Mouse (Mus musculus): ENCODE data around the gene Itpr2. TPM values are rescaled to one million over a fixed set of nuclear protein-coding genes. Genes with fewer than 3 reads are reported as not detected.

Itpr2 gene
- polyA plus RNA-seq, 1 experiment from 2014 or later = 8.9 TPM

DNA sequence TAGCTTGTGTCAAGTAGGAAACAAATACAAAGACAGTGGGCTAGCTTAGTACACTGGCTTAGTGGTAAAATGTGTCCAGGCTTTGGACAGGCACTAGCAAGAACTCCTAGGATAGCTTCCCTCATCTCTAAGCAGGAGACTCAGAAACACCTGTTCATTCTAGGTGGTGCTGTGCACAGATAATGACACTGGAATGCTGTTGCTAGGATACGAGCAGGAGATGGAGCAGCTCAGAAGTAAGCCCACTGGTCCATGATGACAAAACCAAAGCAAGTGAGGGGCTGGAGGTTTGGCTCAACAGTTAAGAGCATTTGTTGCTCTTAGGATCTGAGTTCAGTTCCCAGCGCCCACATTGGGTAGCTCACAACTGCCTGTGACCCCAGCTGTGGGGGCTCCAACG, 160.1 kb downstream of the Itpr2 start:
- WGBS = 85% methylated on average over 3 of the region's 3 CpGs
- DNase-seq (ENCODE audit: low spot score) (no peak), ATAC-seq (ENCODE audit: low read depth) (no peak)
- H3K27me3 ChIP-seq (replicated peaks; ENCODE audit: control insufficient read depth, insufficient read depth, low read length) = no peaks in the 10 kb centered on the region
- H3K9ac ChIP-seq (ENCODE audit: low read depth, low read length) = no peak overlapping the region
- H3K4me1 ChIP-seq (ENCODE audit: control insufficient read depth, insufficient read depth, low read length) = peaks cover 12% of the 10 kb centered on the region
- H3K36me3 ChIP-seq (ENCODE audit: control insufficient read depth, insufficient read depth, low read length) = no peaks in the 10 kb centered on the region
- H3K9me3 ChIP-seq (ENCODE audit: control insufficient read depth, low read length) = no peaks in the 10 kb centered on the region
- no peak overlapping the region for H3K4me3 ChIP-seq (ENCODE audit: low read depth, low read length)
- H3K27ac ChIP-seq (replicated peaks; ENCODE audit: low read depth, low read length) = no peak overlapping the region
- no peak overlapping the region for H3K4me2 ChIP-seq (ENCODE audit: low read depth, low read length)

DNA sequence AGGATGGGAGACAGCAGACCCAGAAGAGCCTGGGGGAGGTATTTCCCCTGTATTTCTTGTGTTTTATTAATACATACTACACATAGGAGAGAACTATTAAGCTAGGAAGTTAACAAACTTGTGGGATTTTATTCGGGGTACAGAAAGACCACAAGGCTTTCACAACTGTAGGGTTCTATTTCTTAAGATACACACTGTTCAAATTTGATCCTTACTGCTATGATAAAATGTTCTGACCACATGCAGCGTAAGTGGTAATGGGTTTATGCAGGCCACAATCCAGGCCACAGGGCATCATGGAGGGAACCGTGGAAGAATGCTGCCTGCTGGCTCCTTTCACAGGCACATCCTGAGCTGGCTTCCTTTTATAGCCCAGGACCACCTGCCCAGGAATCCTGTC, 160.6 kb downstream of the Itpr2 start:
- Histone ChIP-seq H3K27ac (replicated peaks; ENCODE audit: low read depth, low read length) (no peak overlapping the region), H3K4me1 (ENCODE audit: control insufficient read depth, insufficient read depth, low read length) (peaks cover 12% of the 10 kb centered on the region), H3K27me3 (replicated peaks; ENCODE audit: control insufficient read depth, insufficient read depth, low read length) (no peaks in the 10 kb centered on the region), H3K9ac (ENCODE audit: low read depth, low read length) (no peak overlapping the region), H3K9me3 (ENCODE audit: control insufficient read depth, low read length) (no peaks in the 10 kb centered on the region), H3K36me3 (ENCODE audit: control insufficient read depth, insufficient read depth, low read length) (no peaks in the 10 kb centered on the region), H3K4me2 (ENCODE audit: low read depth, low read length) (no peak overlapping the region), H3K4me3 (ENCODE audit: low read depth, low read length) (no peak overlapping the region)
- ATAC-seq (ENCODE audit: low read depth) (no peak), DNase-seq (ENCODE audit: low spot score) (no peak)
- WGBS = 77% methylated on average over 3 of the region's 3 CpGs

DNA sequence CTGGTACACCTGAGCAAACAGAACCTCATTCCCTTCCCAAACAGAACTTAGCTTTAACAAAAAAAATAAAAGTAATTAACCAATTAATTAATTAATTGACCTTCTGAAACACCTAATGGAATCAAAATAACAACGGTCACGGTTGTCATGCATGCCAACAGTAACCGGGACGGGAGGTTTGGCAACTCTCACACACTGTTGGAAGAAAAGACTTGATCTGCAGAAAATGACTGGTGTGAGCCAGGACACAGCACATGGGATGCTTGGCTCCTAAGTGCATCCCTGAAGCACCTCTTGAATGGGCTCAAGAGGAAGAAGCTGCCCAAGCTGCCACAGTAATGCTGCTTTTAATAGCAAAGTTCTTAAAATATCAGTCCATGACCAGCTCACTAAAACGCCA, 161.1 kb downstream of the Itpr2 start:
- no peak for ATAC-seq (ENCODE audit: low read depth)
- WGBS = 76% methylated on average over 5 of the region's 5 CpGs

DNA sequence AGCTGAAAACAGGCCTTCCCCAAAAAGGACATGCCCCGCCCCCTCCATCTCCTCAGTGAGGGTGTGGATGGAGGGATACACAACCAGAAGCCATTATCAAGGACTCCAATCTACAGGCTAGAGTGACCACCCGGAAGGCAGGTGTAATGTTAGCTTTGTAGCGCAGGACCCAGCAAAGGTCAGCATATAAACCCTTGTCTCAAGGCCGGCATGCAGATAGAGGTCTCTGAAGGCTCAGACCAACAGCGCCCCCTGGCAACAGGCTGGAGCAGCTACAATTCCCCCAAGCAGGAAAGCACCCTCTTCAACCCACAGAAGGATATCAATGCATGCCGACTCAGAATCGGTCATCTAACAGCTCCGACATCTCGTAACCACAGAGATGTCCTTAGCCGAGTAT, 162.2 kb downstream of the Itpr2 start:
- no peak for DNase-seq (ENCODE audit: low spot score)
- Histone ChIP-seq H3K4me2 (ENCODE audit: low read depth, low read length) (no peak overlapping the region), H3K27ac (replicated peaks; ENCODE audit: low read depth, low read length) (no peak overlapping the region), H3K27me3 (replicated peaks; ENCODE audit: control insufficient read depth, insufficient read depth, low read length) (no peaks in the 10 kb centered on the region), H3K36me3 (ENCODE audit: control insufficient read depth, insufficient read depth, low read length) (no peaks in the 10 kb centered on the region), H3K4me3 (ENCODE audit: low read depth, low read length) (no peak overlapping the region), H3K9me3 (ENCODE audit: control insufficient read depth, low read length) (no peaks in the 10 kb centered on the region), H3K4me1 (ENCODE audit: control insufficient read depth, insufficient read depth, low read length) (peaks cover 12% of the 10 kb centered on the region), H3K9ac (ENCODE audit: low read depth, low read length) (no peak overlapping the region)
- ATAC-seq (ENCODE audit: low read depth) = no peak
- 64% methylated on average over 10 of the region's 10 CpGs for WGBS

More for the DNA sequence above, 161.1 kb downstream of the Itpr2 start:
- no peak overlapping the region for H3K27ac ChIP-seq (replicated peaks; ENCODE audit: low read depth, low read length)
- H3K9ac ChIP-seq (ENCODE audit: low read depth, low read length) = no peak overlapping the region
- no peaks in the 10 kb centered on the region for H3K9me3 ChIP-seq (ENCODE audit: control insufficient read depth, low read length)
- no peaks in the 10 kb centered on the region for H3K27me3 ChIP-seq (replicated peaks; ENCODE audit: control insufficient read depth, insufficient read depth, low read length)
- H3K36me3 ChIP-seq (ENCODE audit: control insufficient read depth, insufficient read depth, low read length) = no peaks in the 10 kb centered on the region
- no peak for DNase-seq (ENCODE audit: low spot score)
- peaks cover 12% of the 10 kb centered on the region for H3K4me1 ChIP-seq (ENCODE audit: control insufficient read depth, insufficient read depth, low read length)
- no peak overlapping the region for H3K4me3 ChIP-seq (ENCODE audit: low read depth, low read length)
- H3K4me2 ChIP-seq (ENCODE audit: low read depth, low read length) = no peak overlapping the region

DNA sequence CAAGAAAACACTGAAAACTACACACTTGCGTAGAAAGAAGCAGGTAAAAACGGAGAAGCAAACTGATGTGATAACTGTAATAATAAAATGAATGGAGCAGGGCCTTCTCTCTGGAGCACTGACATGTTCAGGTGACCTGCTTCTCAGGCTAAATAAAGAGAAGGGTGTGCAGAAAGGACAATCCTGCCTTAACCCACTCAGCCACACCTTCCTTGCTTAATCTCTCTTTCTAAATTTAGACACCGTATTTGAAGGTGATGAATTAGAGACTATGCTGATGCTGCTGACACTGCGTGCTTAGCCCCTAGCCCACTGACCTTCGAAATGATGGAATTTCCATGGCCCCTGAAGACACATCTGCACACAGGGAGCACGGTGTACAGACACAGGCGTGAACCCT, 164.8 kb downstream of the Itpr2 start:
- no peak for DNase-seq (ENCODE audit: low spot score)
- H3K9me3 ChIP-seq (ENCODE audit: control insufficient read depth, low read length) = no peaks in the 10 kb centered on the region
- ATAC-seq (ENCODE audit: low read depth) = no peak
- no peak overlapping the region for H3K4me3 ChIP-seq (ENCODE audit: low read depth, low read length)
- H3K4me2 ChIP-seq (ENCODE audit: low read depth, low read length) = no peak overlapping the region
- WGBS = 85% methylated on average over 7 of the region's 7 CpGs
- no peaks in the 10 kb centered on the region for H3K27me3 ChIP-seq (replicated peaks; ENCODE audit: control insufficient read depth, insufficient read depth, low read length)
- H3K4me1 ChIP-seq (ENCODE audit: control insufficient read depth, insufficient read depth, low read length) = no peaks in the 10 kb centered on the region
- no peak overlapping the region for H3K27ac ChIP-seq (replicated peaks; ENCODE audit: low read depth, low read length)
- H3K9ac ChIP-seq (ENCODE audit: low read depth, low read length) = no peak overlapping the region
- H3K36me3 ChIP-seq (ENCODE audit: control insufficient read depth, insufficient read depth, low read length) = no peaks in the 10 kb centered on the region

DNA sequence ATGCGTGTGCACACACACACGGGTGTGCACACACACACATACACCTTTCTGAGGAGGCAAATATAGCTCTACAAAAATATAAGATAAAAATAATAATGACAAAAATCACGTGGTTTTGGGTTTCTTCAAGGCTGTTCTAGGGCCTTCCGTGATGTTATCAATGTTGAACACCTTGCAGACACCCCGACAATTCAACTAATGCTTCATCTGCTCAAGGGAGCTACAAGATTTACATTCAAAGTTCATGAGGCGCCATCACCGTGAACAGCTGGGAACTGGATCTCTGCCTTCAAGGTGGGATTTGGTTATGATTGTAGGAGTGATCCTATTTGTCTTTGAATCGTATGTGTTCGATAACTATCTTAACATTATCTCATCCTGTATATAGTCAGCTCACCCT, 166.8 kb downstream of the Itpr2 start:
- no peak overlapping the region for H3K4me2 ChIP-seq (ENCODE audit: low read depth, low read length)
- H3K9me3 ChIP-seq (ENCODE audit: control insufficient read depth, low read length) = no peaks in the 10 kb centered on the region
- DNase-seq (ENCODE audit: low spot score) = no peak
- 93% methylated on average over 9 of the region's 9 CpGs for WGBS
- H3K4me1 ChIP-seq (ENCODE audit: control insufficient read depth, insufficient read depth, low read length) = no peaks in the 10 kb centered on the region
- H3K9ac ChIP-seq (ENCODE audit: low read depth, low read length) = no peak overlapping the region
- H3K4me3 ChIP-seq (ENCODE audit: low read depth, low read length) = no peak overlapping the region
- no peaks in the 10 kb centered on the region for H3K36me3 ChIP-seq (ENCODE audit: control insufficient read depth, insufficient read depth, low read length)
- no peak for ATAC-seq (ENCODE audit: low read depth)
- H3K27me3 ChIP-seq (replicated peaks; ENCODE audit: control insufficient read depth, insufficient read depth, low read length) = no peaks in the 10 kb centered on the region
- H3K27ac ChIP-seq (replicated peaks; ENCODE audit: low read depth, low read length) = no peak overlapping the region

DNA sequence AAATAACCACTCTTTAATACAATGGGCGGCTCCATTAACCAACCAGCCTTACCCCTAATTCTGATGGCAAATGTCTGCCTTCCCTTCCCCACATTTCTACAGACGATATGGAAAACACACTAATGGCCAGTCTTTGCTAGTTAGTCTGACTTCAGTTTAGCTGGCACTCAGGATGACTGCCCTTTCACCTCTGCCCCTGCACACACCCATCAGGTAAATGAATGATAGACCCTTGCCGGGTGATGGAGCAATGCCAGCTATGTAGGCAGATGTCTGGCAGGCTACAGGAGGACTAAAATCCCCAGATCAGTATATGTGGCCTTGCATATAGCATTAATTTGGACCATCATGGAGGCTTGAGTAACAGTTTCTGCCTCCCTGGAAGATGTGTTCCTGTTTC, 168.5 kb downstream of the Itpr2 start:
- Histone ChIP-seq H3K4me2 (ENCODE audit: low read depth, low read length) (no peak overlapping the region), H3K27me3 (replicated peaks; ENCODE audit: control insufficient read depth, insufficient read depth, low read length) (no peaks in the 10 kb centered on the region), H3K27ac (replicated peaks; ENCODE audit: low read depth, low read length) (no peak overlapping the region), H3K4me3 (ENCODE audit: low read depth, low read length) (no peak overlapping the region), H3K9me3 (ENCODE audit: control insufficient read depth, low read length) (no peaks in the 10 kb centered on the region), H3K4me1 (ENCODE audit: control insufficient read depth, insufficient read depth, low read length) (no peaks in the 10 kb centered on the region), H3K36me3 (ENCODE audit: control insufficient read depth, insufficient read depth, low read length) (no peaks in the 10 kb centered on the region), H3K9ac (ENCODE audit: low read depth, low read length) (no peak overlapping the region)
- no peak for DNase-seq (ENCODE audit: low spot score)
- WGBS = 87% methylated on average over 3 of the region's 3 CpGs
- ATAC-seq (ENCODE audit: low read depth) = no peak

DNA sequence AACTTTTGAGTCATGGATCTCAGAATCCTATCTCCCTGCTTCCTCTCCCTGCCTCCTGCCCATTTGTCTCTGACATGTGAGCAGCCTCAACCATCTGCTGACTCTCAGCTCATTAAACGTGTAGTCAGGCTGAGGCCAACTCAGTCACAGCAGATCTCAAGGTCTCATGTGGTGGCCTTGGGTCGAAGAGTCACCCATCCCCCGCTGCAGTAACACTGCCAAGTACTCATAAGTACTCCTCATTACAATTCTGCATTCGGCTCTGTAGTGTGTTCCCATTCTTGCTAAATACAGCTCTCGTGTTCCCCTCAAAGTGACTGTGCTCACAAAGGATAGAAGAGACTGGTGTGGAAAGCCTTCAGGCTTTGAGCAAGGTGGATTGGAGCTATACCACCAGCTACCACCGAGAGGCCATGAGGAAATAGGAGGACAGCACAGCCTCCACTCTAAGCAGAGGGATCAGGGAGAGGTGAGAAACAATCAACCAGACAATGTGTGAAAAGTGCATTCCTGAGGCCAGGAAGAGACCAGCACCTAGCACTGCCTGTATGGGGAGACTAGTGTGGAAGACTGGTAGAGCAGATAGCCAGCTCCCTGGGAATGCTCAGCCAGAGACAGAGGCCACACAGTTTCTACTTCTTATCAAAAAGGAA, 170.9 kb downstream of the Itpr2 start:
- WGBS = 62% methylated on average over 6 of the region's 6 CpGs
- DNase-seq (ENCODE audit: low spot score) = no peak
- H3K27ac ChIP-seq (replicated peaks; ENCODE audit: low read depth, low read length) = no peak overlapping the region
- ATAC-seq (ENCODE audit: low read depth) = no peak
- no peak overlapping the region for H3K9ac ChIP-seq (ENCODE audit: low read depth, low read length)
- H3K36me3 ChIP-seq (ENCODE audit: control insufficient read depth, insufficient read depth, low read length) = no peaks in the 10 kb centered on the region
- H3K4me1 ChIP-seq (ENCODE audit: control insufficient read depth, insufficient read depth, low read length) = no peaks in the 10 kb centered on the region
- no peaks in the 10 kb centered on the region for H3K9me3 ChIP-seq (ENCODE audit: control insufficient read depth, low read length)
- no peak overlapping the region for H3K4me2 ChIP-seq (ENCODE audit: low read depth, low read length)
- H3K4me3 ChIP-seq (ENCODE audit: low read depth, low read length) = no peak overlapping the region
- no peaks in the 10 kb centered on the region for H3K27me3 ChIP-seq (replicated peaks; ENCODE audit: control insufficient read depth, insufficient read depth, low read length)

DNA sequence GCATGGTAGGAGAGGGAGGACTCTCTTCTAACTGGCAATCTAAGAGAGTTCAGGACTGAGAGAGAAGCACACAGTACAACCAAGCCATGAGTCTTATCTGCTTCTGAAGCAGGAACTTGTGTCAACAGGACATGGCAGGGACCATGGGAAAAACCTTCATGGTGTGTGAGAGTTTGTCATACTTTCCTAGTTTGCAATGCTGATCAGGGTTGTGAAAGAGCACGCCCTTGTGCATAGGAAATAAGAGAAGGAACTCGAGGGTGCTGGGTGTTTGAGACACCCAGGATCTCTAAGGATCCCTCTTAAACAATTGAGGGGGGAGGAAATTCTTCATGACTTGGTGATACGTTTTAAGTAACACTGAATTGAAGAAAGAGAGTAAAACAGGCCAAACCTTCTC, 172.9 kb downstream of the Itpr2 start:
- WGBS = 86% methylated on average over 3 of the region's 3 CpGs
- Histone ChIP-seq H3K9ac (ENCODE audit: low read depth, low read length) (no peak overlapping the region), H3K4me1 (ENCODE audit: control insufficient read depth, insufficient read depth, low read length) (no peaks in the 10 kb centered on the region; the same call in 1 of the 2 replicates), H3K9me3 (ENCODE audit: control insufficient read depth, low read length) (no peaks in the 10 kb centered on the region), H3K4me2 (ENCODE audit: low read depth, low read length) (no peak overlapping the region), H3K27me3 (replicated peaks; ENCODE audit: control insufficient read depth, insufficient read depth, low read length) (no peaks in the 10 kb centered on the region), H3K27ac (replicated peaks; ENCODE audit: low read depth, low read length) (no peak overlapping the region), H3K4me3 (ENCODE audit: low read depth, low read length) (no peak overlapping the region), H3K36me3 (ENCODE audit: control insufficient read depth, insufficient read depth, low read length) (no peaks in the 10 kb centered on the region)
- no peak for ATAC-seq (ENCODE audit: low read depth)
- no peak for DNase-seq (ENCODE audit: low spot score)

Measured in embryonic facial prominence, embryonic 14.5 days (tissue).